Mouse (Mus musculus) spleen, adult 18-20 months (tissue): ENCODE data around the gene Tspan33.
"Not testable (repeated sequence)": the region's sequence is repeated elsewhere in the genome, so short reads cannot be mapped to it uniquely, and the experiment has no call there.

Source experiments
- DNase-seq, 2 experiments: peaks; one replicate each; pipeline ENCODE4 v3.0.0; 2022; ENCODE audit warnings: mixed read lengths in 2 of 2

Tspan33 gene

GRCm38 (mm10) chr6:29693953-29694352 is at the start of gene Tspan33:
Gene Tspan33 (plus strand): TSS chr6:29694222.
- peak; percentile 76 to 86 for DNase-seq

DNA sequence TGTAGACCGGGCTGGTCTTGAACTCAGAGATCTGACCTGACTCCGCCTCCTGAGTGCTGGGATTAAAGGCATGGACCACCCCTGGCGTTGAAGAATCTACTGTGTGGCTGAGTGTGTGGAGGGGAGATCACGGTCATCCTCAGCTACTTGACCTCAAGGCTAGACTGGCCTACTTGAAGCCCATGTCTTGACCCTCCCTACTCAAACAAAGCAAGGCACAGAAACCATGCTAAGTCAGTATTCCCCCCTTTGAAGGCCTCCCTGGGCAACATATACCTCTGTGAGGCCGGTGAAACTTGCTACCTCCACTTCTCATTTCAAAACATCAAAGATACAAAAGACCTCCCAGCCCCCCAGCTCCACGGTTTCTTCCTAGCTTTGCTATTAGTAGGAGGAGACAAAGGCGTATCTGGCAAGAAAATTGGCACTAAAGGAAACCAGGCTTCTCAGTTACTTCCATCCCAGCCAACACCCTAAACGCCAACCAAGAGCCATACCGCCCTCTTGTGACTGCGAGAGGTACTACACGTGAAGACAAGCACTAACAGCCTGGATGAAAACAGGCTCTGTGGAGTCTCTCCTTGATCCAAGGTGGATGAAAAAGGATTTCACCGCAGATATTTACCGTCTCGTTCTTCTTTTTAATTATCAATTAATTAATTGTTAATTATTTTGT is 44.4 kb upstream of the Tspan33 start:
- DNase-seq = peak; percentile 51 to 84

DNA sequence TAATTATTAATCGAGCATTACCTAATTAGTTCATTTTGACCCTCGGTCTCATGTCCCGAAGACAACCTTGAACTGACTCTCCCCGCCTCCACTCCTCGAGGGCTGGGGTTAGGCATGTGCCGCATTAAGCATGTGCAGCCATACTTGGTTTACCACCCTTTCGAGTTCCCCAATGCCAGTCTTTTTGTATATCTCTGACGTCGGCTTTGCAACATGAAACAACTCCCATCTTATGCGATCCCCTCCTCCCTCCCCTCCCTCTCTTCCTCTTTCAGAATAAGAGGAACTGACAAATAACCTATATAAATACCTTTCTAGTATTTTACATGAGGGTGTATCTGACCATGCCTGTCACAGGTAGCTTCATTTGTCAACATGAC is 43.9 kb upstream of the Tspan33 start:
- DNase-seq = no peak

DNA sequence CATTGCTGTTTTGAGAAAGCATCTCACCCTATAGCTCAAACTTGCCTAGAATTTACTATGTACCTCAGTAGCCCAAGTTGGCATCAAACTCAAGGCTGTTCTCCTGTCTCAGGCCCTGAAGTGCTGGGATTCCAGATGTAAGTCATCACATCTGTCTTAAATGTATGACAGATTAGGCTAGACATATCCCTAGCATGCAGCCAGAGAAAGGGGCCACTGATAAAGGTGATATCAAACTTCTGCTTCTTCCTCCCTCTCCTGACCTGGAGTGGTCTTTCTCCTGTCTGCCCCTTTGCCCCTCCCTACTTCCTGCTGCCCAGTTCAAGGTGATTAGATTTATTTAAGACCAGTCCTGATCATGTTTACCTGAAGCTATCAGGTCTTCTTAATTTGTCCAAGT is 40.8 kb upstream of the Tspan33 start:
- DNase-seq = no peak

- no peak for DNase-seq
Measured at GRCm38 (mm10) chr6:29658626-29659475, 35.2 kb upstream of the Tspan33 start.

DNA sequence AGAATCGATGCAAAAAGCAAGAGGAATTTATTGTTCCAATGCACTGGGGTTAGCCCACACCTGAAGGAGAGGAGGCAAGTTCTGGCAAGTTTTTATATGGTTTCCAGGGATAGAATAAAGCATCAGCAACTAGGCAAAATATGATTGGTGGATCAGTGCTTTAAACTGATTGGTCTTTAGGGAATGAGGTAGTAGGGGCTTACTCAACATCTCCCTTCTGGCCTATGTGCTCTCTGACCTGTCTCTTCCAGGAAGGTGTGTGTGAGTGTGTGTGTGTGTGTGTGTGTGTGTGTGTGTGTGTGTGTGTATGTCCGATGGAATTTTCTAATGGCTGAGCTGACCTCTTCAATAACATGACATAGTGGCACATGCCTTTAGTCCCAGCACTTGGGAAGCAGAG is 34.1 kb upstream of the Tspan33 start:
- DNase-seq = no peak

GRCm38 (mm10) chr6:29660662-29661307 is 33.2 kb upstream of the Tspan33 start:
- DNase-seq = no peak

GRCm38 (mm10) chr6:29667266-29667665 is 26.8 kb upstream of the Tspan33 start:
- no peak for DNase-seq

DNA sequence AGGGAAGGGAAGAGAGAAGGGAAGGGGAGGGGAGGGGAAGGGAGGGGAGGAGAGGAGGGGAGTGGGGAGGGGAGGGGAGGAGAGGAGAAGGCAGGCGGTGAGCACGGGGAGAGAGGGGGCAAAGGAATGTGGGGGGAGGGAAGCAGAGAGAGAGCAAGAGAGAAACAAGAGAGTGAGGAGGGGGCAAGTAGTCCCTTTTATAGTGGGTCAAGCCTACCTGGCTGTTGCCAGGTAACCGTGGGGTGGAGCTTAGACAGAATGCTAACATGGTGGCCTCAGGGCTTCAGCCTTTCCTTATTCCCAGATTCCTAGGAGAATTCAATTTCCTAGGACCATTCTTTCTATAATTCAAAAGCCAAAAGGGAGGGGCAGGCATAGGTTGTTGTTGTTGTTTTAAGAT is 22.3 kb upstream of the Tspan33 start:
- DNase-seq = no peak

DNA sequence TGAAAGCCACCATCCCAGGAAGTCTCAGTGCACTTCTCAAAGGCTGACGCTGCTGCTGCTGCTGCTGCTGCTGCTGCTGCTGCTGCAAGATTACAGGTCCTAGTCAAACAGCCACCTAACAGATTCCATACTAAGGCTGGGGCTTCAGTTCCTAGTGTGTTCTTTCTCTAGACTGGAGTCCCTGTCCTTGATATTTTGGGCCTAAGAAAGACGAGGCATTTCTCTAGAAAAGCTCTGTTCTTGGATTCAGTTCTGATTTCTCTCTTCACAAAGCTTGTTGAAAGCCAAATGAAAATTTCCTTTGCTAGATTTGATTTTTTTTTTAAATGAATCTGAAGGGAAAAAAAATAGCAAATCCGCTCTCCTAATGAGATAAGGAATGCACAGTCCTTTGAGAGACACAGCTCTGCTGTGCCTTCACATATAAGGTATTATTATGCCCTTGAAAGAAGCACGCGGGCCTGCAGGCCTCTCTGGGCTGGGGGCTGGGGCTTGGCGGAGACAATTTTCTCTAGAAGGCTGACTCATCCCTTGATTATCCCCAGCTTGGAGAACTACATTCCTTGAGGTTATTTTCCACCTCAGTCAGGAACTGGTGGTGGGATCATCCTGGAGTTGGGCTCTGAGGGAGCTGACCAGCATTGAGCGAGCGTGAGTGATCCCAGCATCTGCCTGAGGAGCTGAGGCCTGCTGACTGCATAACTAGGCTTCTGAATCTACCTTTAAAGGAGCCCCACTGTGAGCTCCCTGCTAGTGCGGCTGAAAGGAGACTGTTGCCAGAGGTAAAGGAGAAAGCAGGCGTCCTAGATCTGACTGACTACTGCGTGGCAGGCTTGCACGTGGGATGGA is 21.2 kb upstream of the Tspan33 start:
- no peak for DNase-seq

- DNase-seq = no peak
Measured at GRCm38 (mm10) chr6:29673739-29674138, 20.3 kb upstream of the Tspan33 start.

GRCm38 (mm10) chr6:29679947-29680550 is 14.0 kb upstream of the Tspan33 start:
- not testable (repeated sequence) for DNase-seq

DNA sequence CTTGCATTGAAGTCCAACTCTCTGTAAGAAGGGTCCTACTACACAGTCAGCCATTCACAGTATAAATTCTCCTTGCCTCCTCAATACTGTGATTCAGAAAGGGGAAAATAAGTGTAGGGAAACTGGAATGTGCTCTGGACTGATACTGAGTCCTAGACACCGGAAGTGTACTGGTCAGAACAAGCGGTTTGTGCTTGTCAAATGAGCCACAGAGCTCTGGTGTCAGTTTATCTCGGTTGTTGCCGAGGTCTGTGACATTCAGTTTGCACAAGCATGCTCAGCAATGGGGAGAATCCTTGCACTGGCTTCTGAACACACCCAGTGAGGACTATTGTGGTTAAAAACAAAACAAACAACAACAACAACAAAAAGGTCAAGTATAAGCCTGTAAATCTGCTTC is 12.2 kb upstream of the Tspan33 start:
- no peak for DNase-seq

DNA sequence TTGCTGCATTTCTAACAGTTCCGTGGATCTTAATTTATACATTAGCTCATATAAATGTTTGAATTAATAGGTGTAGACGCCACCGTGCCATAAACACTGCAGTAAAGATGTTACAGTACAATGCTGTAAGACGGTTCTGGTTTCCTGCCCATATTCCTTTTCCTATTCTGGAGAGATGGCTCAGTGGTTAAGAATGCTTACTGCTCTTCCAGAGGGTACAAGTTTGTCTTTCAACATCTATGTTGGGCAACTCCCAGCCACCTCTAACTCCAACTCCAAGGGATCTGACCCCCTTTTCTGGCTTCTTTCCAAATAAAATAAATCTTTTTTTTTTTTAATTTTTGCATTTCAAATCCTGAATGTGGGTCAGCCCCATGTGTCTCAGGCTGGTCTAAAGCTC is 9.3 kb upstream of the Tspan33 start:
- no peak for DNase-seq

GRCm38 (mm10) chr6:29685952-29686351 is 8.1 kb upstream of the Tspan33 start:
- no peak for DNase-seq

- DNase-seq = no peak
Measured at GRCm38 (mm10) chr6:29689458-29689857, 4.6 kb upstream of the Tspan33 start.

DNA sequence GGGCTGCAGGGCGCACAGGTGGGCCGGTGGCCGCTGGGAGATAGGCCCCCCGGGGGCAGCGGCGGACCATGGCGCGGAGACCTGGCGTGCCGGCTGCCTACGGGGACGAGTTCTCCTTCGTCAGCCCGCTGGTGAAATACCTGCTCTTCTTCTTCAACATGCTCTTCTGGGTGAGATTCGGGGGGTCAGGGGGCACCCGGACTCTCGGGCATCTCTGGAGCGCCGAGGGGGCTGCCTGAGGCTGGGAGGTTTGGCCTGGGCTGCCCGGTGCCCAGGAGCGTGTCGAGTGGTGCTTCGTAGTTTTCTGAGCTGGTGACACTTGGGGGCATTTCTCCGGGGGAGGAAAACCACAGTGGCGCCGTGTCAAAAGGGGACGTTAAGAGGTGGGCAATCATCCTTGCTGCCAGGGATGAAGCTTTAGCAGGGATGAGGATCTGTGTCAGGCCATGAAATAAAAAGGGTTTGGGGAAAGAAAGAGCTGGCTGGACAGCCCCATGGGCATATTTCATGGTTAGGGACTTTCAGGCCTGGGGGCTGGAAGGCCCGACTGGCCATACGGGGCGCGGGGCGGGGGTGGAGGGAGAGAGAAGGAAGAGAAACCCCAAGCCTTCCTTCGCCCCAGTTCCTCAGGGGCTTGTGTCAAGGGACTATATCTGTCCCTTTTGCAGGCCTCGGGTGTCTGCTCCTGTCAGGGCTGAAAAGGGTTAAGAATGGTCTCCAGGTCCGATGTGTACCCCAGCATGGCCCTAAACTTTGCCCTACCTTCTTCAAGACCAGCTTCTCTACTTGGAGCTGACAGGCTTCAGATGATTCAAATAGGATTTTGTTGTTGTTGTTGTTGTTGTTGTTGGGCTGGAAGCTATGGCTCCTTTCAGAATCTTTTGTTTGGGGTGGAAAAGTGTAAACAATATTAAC is 610 bp downstream of the Tspan33 start:
- no peak for DNase-seq

- DNase-seq = no peak
Measured at GRCm38 (mm10) chr6:29695290-29695674, 1.3 kb downstream of the Tspan33 start.

GRCm38 (mm10) chr6:29695975-29696374 is 2.0 kb downstream of the Tspan33 start:
- DNase-seq = no peak

DNA sequence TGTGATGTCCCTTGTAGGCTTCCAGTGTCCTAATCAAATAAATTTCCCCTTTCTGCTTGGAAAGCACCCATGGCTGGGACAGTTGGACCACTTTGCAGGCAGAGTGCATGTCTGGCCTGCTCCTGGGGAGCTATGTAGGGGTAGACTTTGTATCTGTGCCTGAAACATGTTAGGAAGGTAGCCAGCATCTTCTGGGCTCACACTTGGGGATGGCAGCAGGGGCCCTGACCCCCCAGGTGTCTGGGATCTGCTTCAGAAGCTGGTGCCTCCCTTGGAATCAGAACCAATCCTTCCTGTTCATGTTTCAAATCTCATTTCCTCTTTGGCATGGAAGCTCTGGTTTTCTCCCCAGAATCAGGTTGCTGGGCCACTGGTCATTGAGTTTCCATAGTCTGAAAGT is 3.1 kb downstream of the Tspan33 start:
- DNase-seq = no peak

GRCm38 (mm10) chr6:29697548-29697947 is 3.5 kb downstream of the Tspan33 start:
- no peak for DNase-seq
